Mouse (Mus musculus) midbrain, embryonic 15.5 days (tissue): Measurements from ENCODE around the gene Vti1a. TPM values are rescaled to one million over a fixed set of nuclear protein-coding genes. Genes with fewer than 3 reads are reported as not detected.

Experiments
- ATAC-seq: fragments of 200-750 bp; cut with Nextera tagmentation; replicated peaks from 2 replicates; pipeline ENCODE4 v1.8.0; 2017; ENCODE audit warnings: moderate TSS enrichment
- H3K27ac ChIP-seq: fragments of 300-500 bp; sonication (generic); 2 replicates; pipeline ENCODE4 v1.5.1; 2015; ENCODE audit warnings: mild to moderate bottlenecking, inconsistent platforms
- H3K27me3 ChIP-seq: fragments of 300-500 bp; sonication (generic); replicated peaks from 2 replicates; pipeline ENCODE4 v1.6.1; 2015; ENCODE audit warnings: inconsistent platforms
- H3K36me3 ChIP-seq: fragments of 300-500 bp; sonication (generic); replicated peaks from 2 replicates; pipeline ENCODE4 v1.6.1; 2015; ENCODE audit warnings: inconsistent platforms
- H3K4me1 ChIP-seq: fragments of 300-500 bp; sonication (generic); 2 replicates; pipeline ENCODE4 v1.6.1; 2015; ENCODE audit warnings: inconsistent platforms
- H3K4me2 ChIP-seq: fragments of 300-500 bp; sonication (generic); 2 replicates; pipeline ENCODE4 v1.6.1; 2015; ENCODE audit warnings: inconsistent platforms, mild to moderate bottlenecking, moderate library complexity
- H3K4me3 ChIP-seq: fragments of 300-500 bp; sonication (generic); 2 replicates; pipeline ENCODE4 v1.5.1; 2015; ENCODE audit warnings: mild to moderate bottlenecking, inconsistent platforms
- H3K9ac ChIP-seq: fragments of 300-500 bp; sonication (generic); 2 replicates; pipeline ENCODE4 v1.6.1; 2015; ENCODE audit warnings: mild to moderate bottlenecking, inconsistent platforms
- H3K9me3 ChIP-seq: fragments of 300-500 bp; sonication (generic); 2 replicates; pipeline ENCODE4 v1.6.1; 2016; ENCODE audit warnings: inconsistent platforms
- WGBS: fragments of 180-500 bp; shearing (Covaris S2); methylation state at CpG from one replicate; pipeline ENCODE4 v1.1.7; 2015; ENCODE audit warnings: mixed read lengths; 5-methylcytosine and 5-hydroxymethylcytosine counted together
- polyA plus RNA-seq: library from polyadenylated mRNA; unstranded; fragments of >200 nt; fragmentation: Nextera tagmentation; extraction: Ambion mirVana; gene quantifications from 2 replicates; pipeline ENCODE4 v1.2.1, GENCODE M21; 2015

The Vti1a gene
- polyA plus RNA-seq, 1 experiment from 2014 or later: 40.6 TPM

- no peak for ATAC-seq
- Histone ChIP-seq H3K9me3 (no peaks in the 10 kb centered on the region), H3K27ac (no peak overlapping the region), H3K4me1 (peaks cover 5% of the 10 kb centered on the region; the same call in 1 of the 2 replicates), H3K36me3 (no peaks in the 10 kb centered on the region), H3K9ac (no peak overlapping the region), H3K4me2 (no peak overlapping the region), H3K4me3 (no peak overlapping the region), H3K27me3 (no peaks in the 10 kb centered on the region)
- 95% methylated on average over 5 of the region's 5 CpGs for WGBS
These were observed 192.9 kb downstream of the Vti1a start for GRCm38 (mm10) chr19:55508965-55509364.

GRCm38 (mm10) chr19:55509618-55510017, 193.5 kb downstream of the Vti1a start:
- WGBS: 94% methylated on average over 8 of the region's 8 CpGs
- H3K4me3 ChIP-seq: no peak overlapping the region

DNA sequence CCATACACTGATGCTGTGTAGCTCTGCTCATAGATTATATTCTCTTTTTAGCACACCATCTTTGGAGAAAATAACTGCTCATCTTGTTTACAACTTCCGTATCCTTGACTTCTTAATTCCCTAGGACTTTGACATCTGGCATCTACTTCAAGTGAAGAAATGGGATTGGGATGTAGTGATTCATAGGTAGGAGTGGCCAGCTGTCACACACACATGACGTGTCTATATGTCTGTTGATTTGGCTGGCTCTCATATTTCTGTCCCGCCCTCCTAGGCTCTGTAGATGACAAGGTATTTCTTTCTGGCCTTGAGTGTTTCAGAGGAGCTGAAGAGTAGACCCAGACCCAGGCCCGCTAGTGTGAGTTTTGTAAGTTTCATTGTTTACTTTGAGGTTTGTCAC, 197.8 kb downstream of the Vti1a start:
- ATAC-seq: no peak
- Histone ChIP-seq H3K27ac (no peak overlapping the region), H3K9ac (no peak overlapping the region), H3K36me3 (no peaks in the 10 kb centered on the region), H3K4me3 (no peak overlapping the region), H3K27me3 (no peaks in the 10 kb centered on the region), H3K4me1 (no peaks in the 10 kb centered on the region), H3K4me2 (no peak overlapping the region), H3K9me3 (no peaks in the 10 kb centered on the region)
- 91% methylated on average over 4 of the region's 4 CpGs for WGBS

More at GRCm38 (mm10) chr19:55509618-55510017, 193.5 kb downstream of the Vti1a start:
- Histone ChIP-seq H3K9ac (no peak overlapping the region), H3K27ac (no peak overlapping the region), H3K4me1 (peaks cover 5% of the 10 kb centered on the region; the same call in 1 of the 2 replicates), H3K36me3 (no peaks in the 10 kb centered on the region), H3K4me2 (no peak overlapping the region), H3K27me3 (no peaks in the 10 kb centered on the region), H3K9me3 (no peaks in the 10 kb centered on the region)
- ATAC-seq: no peak

DNA sequence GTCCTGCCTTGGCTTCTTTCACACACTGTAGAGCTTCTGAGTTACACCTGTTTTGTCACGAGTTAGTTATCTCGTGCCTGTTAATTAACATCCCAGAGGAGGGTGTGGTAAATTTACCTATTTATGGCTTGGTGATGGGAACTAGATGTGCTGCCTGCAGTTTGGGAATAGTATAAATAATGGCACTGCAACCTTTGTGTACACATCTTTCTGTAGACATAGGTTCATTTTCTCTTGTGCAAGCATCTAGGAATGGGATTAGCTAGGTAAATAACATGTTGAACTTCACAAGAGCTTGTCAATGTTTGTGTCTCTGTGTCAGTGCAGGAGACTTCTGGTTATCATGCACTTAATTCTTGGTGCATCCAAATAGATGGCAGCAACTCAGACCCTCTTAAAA, 204.1 kb downstream of the Vti1a start:
- no peak for ATAC-seq
- H3K4me1 ChIP-seq: peaks cover 8% of the 10 kb centered on the region; the same call in 1 of the 2 replicates
- no peak overlapping the region for H3K27ac ChIP-seq
- no peak overlapping the region for H3K4me2 ChIP-seq
- 83% methylated on average over 2 of the region's 2 CpGs for WGBS
- H3K36me3 ChIP-seq: no peaks in the 10 kb centered on the region
- H3K4me3 ChIP-seq: no peak overlapping the region
- no peak overlapping the region for H3K9ac ChIP-seq
- no peaks in the 10 kb centered on the region for H3K9me3 ChIP-seq
- no peaks in the 10 kb centered on the region for H3K27me3 ChIP-seq

DNA sequence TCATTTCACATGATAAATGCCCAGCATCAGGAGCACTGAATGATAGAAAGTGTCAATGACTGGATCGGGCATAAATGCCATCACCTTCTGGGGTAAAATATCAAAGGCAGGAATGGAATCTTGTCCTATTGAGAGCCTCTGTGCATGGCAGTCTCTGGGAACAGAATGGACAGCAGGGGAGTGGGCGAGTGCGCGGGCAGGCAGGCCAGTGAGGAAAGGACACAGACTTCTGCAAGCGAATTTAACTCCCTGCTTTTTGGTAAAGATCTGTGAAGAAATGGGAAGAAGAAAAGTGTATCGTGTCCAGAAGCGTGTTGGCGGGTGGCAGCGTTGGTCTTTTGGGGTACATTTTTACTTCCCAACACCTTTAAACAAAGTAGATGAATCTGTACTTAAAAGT, 207.2 kb downstream of the Vti1a start:
- WGBS: 76% methylated on average over 9 of the region's 9 CpGs
- Histone ChIP-seq H3K9me3 (no peaks in the 10 kb centered on the region), H3K27me3 (no peaks in the 10 kb centered on the region), H3K36me3 (no peaks in the 10 kb centered on the region), H3K27ac (no peak overlapping the region), H3K4me3 (no peak overlapping the region), H3K4me1 (peaks cover 8% of the 10 kb centered on the region; the same call in 1 of the 2 replicates), H3K9ac (no peak overlapping the region), H3K4me2 (no peak overlapping the region)
- no peak for ATAC-seq

- Histone ChIP-seq H3K27me3 (no peaks in the 10 kb centered on the region), H3K4me3 (no peak overlapping the region), H3K4me2 (no peak overlapping the region), H3K4me1 (peaks cover 8% of the 10 kb centered on the region; the same call in 1 of the 2 replicates), H3K9me3 (no peaks in the 10 kb centered on the region), H3K9ac (no peak overlapping the region), H3K27ac (no peak overlapping the region), H3K36me3 (no peaks in the 10 kb centered on the region)
- 88% methylated on average over 7 of the region's 7 CpGs for WGBS
- no peak for ATAC-seq
These were observed 208.3 kb downstream of the Vti1a start for GRCm38 (mm10) chr19:55524385-55524784.

- Histone ChIP-seq H3K36me3 (no peaks in the 10 kb centered on the region), H3K4me2 (no peak overlapping the region), H3K27ac (no peak overlapping the region), H3K4me3 (no peak overlapping the region), H3K27me3 (no peaks in the 10 kb centered on the region), H3K9ac (no peak overlapping the region), H3K4me1 (peaks cover 8% of the 10 kb centered on the region; the same call in 1 of the 2 replicates), H3K9me3 (no peaks in the 10 kb centered on the region)
- WGBS: 72% methylated on average over 3 of the region's 3 CpGs
- no peak for ATAC-seq
These were observed 209.0 kb downstream of the Vti1a start for GRCm38 (mm10) chr19:55525056-55525455.

DNA sequence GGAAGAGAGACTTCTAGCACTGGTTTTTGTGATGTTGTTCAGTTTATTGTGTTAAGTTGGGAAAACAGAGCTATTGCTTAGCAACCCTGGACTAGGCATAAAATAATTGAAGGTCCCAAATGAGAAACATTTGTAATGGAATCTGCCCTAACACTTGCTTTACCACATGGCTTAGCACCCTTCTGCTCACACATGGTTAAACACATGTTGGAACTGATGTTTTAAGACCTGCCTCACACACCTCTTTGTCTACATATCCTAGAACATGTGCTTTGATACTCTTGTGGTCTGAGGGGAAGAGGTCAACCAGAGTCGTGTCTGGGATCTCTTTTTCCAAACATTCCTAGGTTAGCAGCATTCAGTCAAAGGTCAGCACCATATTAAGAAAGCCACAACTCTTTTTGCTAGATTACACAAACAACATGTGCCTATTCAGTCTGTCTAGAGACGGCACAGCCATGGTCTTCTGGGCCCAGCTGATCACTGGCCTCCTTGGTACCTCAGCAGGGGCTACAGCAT, 210.7 kb downstream of the Vti1a start:
- 57% methylated on average over 2 of the region's 2 CpGs for WGBS
- Histone ChIP-seq H3K4me3 (no peak overlapping the region), H3K4me1 (peaks cover 8% of the 10 kb centered on the region; the same call in 1 of the 2 replicates)

GRCm38 (mm10) chr19:55530041-55530440, 213.9 kb downstream of the Vti1a start:
- Histone ChIP-seq H3K36me3 (no peaks in the 10 kb centered on the region), H3K27me3 (no peaks in the 10 kb centered on the region), H3K9me3 (no peaks in the 10 kb centered on the region), H3K4me1 (no peaks in the 10 kb centered on the region), H3K4me3 (no peak overlapping the region), H3K9ac (no peak overlapping the region), H3K27ac (no peak overlapping the region), H3K4me2 (no peak overlapping the region)
- WGBS: 92% methylated on average over 3 of the region's 3 CpGs
- no peak for ATAC-seq

More for the DNA sequence above, 210.7 kb downstream of the Vti1a start:
- Histone ChIP-seq H3K9me3 (no peaks in the 10 kb centered on the region), H3K36me3 (no peaks in the 10 kb centered on the region), H3K27me3 (no peaks in the 10 kb centered on the region), H3K27ac (no peak overlapping the region), H3K4me2 (no peak overlapping the region), H3K9ac (no peak overlapping the region)
- ATAC-seq: no peak

DNA sequence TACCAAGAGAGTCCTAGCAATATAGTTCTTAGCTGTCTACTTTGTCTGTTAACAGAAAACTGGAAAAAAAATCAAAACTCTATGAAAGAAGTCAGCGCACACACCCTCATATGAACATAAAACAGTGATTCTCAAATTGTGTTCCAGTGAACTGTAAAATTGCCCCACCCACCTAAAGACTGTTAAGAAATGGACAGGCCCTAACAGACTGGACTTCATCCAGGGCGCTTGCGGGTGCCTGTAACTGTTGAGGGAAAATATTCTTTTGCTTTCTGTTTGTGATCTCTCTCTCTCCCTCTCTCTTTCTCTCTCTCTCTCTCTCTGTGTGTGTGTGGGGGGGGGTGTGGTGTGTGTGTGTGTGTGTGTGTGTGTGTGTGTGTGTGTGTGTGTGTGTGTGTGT, 216.6 kb downstream of the Vti1a start:
- H3K9me3 ChIP-seq: no peaks in the 10 kb centered on the region
- H3K27me3 ChIP-seq: no peaks in the 10 kb centered on the region
- no peak overlapping the region for H3K4me2 ChIP-seq
- ATAC-seq: no peak
- no peak overlapping the region for H3K27ac ChIP-seq
- no peak overlapping the region for H3K9ac ChIP-seq
- no peaks in the 10 kb centered on the region; the same call in 1 of the 2 replicates for H3K4me1 ChIP-seq
- H3K4me3 ChIP-seq: no peak overlapping the region
- WGBS: 91% methylated on average over 3 of the region's 3 CpGs
- H3K36me3 ChIP-seq: no peaks in the 10 kb centered on the region

GRCm38 (mm10) chr19:55536273-55536937, 220.3 kb downstream of the Vti1a start:
- Histone ChIP-seq H3K36me3 (no peaks in the 10 kb centered on the region), H3K9ac (no peak overlapping the region), H3K4me2 (no peak overlapping the region), H3K27me3 (no peaks in the 10 kb centered on the region), H3K27ac (no peak overlapping the region), H3K4me3 (no peak overlapping the region), H3K4me1 (peaks cover 2% of the 10 kb centered on the region; the same call in 1 of the 2 replicates), H3K9me3 (0 out of 2 replicates have a peak, but pooled peaks cover 3% of the 10 kb centered on the region)
- no peak for ATAC-seq
- 76% methylated on average over 7 of the region's 7 CpGs for WGBS

GRCm38 (mm10) chr19:55537691-55538090, 221.6 kb downstream of the Vti1a start:
- Histone ChIP-seq H3K27me3 (no peaks in the 10 kb centered on the region), H3K9ac (no peak overlapping the region), H3K9me3 (0 out of 2 replicates have a peak, but pooled peaks cover 3% of the 10 kb centered on the region), H3K36me3 (no peaks in the 10 kb centered on the region), H3K4me3 (no peak overlapping the region), H3K4me2 (no peak overlapping the region), H3K27ac (no peak overlapping the region), H3K4me1 (peaks cover 2% of the 10 kb centered on the region; the same call in 1 of the 2 replicates)
- 0 out of 2 replicates have a peak, but pooled peaks have one; percentile 54 for ATAC-seq
- 23% methylated on average over 6 of the region's 6 CpGs for WGBS

GRCm38 (mm10) chr19:55541641-55542040, 225.5 kb downstream of the Vti1a start:
- 0 out of 2 replicates have a peak, but pooled peaks cover 3% of the 10 kb centered on the region for H3K9me3 ChIP-seq
- H3K27ac ChIP-seq: no peak overlapping the region
- H3K4me2 ChIP-seq: no peak overlapping the region
- H3K4me1 ChIP-seq: peaks cover 11% of the 10 kb centered on the region
- WGBS: 86% methylated on average over 5 of the region's 5 CpGs
- H3K9ac ChIP-seq: no peak overlapping the region
- no peak for ATAC-seq
- no peaks in the 10 kb centered on the region for H3K27me3 ChIP-seq
- no peaks in the 10 kb centered on the region for H3K36me3 ChIP-seq
- no peak overlapping the region for H3K4me3 ChIP-seq
